Mouse (Mus musculus): ENCODE results near the gene Srd5a1. TPM values are rescaled to one million over a fixed set of nuclear protein-coding genes. Genes with fewer than 3 reads are reported as not detected.

Gene Srd5a1
- polyA plus RNA-seq, 1 experiment, result 7.4 TPM

DNA sequence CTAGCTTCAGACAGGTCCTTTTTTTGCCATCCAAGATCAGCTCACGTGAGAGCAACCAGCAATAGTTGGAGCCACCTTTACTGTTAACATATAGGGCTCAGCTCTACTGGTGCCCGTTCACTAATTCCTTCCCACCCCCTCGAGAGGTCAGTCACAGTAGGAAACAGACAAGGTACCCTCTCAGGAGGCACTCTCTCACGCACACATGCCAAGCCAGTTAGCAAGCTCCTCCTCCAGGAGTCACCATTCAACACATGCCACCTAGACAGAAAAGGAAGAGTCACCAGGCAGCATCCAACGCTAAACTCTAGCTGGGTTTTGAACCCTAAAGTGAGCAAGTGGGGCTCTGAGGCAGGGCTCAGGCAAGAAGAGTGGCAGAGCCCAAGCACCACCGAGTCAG, 79.8 kb downstream of the Srd5a1 start:
- Histone ChIP-seq H3K36me3 (ENCODE audit: control insufficient read depth, insufficient read depth, low read length, poor library complexity, severe bottlenecking) (no peaks in the 10 kb centered on the region; the same call in 1 of the 2 replicates), H3K27me3 (ENCODE audit: control insufficient read depth, insufficient read depth, low read length, poor library complexity, severe bottlenecking) (no peaks in the 10 kb centered on the region), H3K27ac (ENCODE audit: insufficient read depth, low read length) (no peak overlapping the region), H3K4me3 (ENCODE audit: low read depth, low read length) (no peak overlapping the region), H3K9me3 (replicated peaks; ENCODE audit: control insufficient read depth, insufficient read depth, low read length, poor library complexity, severe bottlenecking) (no peaks in the 10 kb centered on the region), H3K9ac (ENCODE audit: low read depth, poor library complexity, severe bottlenecking) (no peak overlapping the region), H3K4me1 (ENCODE audit: control insufficient read depth, insufficient read depth, low read length) (peaks cover 6% of the 10 kb centered on the region)
- TF ChIP-seq EP300 (IDR thresholded peaks at IDR 0.05; ENCODE audit: insufficient read depth, low read depth, low read length) (no peak), POLR2A (IDR thresholded peaks at IDR 0.05; ENCODE audit: insufficient read depth, low read length) (no peak), CTCF (IDR thresholded peaks at IDR 0.05; ENCODE audit: low read depth, low read length) (no peak)

DNA sequence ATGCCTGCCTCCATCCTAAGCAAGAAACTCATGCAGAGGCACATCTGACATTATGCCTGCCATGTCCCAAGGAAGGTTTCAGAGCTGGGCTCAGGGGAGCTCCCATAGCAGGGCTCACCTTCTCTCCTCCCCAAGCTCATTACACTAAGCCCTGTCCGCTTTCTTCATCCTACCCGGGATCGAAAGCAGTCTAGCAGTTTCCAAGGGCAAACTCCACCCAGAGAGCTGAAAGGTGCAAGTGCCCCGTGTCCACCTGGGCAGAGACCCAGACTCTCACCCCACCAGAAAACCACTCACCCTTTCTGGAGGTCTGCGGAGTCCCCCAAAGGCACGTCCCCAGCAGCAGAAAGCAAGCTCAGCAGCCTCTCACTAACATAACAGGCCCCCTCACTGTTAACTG, 80.3 kb downstream of the Srd5a1 start:
- H3K9ac ChIP-seq (ENCODE audit: low read depth, poor library complexity, severe bottlenecking), result no peak overlapping the region
- no peak for TF ChIP-seq EP300 (IDR thresholded peaks at IDR 0.05; ENCODE audit: insufficient read depth, low read depth, low read length)
- TF ChIP-seq CTCF (IDR thresholded peaks at IDR 0.05; ENCODE audit: low read depth, low read length), result no peak
- no peak for TF ChIP-seq POLR2A (IDR thresholded peaks at IDR 0.05; ENCODE audit: insufficient read depth, low read length)
- H3K9me3 ChIP-seq (replicated peaks; ENCODE audit: control insufficient read depth, insufficient read depth, low read length, poor library complexity, severe bottlenecking), result no peaks in the 10 kb centered on the region
- H3K27ac ChIP-seq (ENCODE audit: insufficient read depth, low read length), result no peak overlapping the region
- no peaks in the 10 kb centered on the region for H3K27me3 ChIP-seq (ENCODE audit: control insufficient read depth, insufficient read depth, low read length, poor library complexity, severe bottlenecking)
- H3K4me3 ChIP-seq (ENCODE audit: low read depth, low read length), result no peak overlapping the region
- no peaks in the 10 kb centered on the region; the same call in 1 of the 2 replicates for H3K36me3 ChIP-seq (ENCODE audit: control insufficient read depth, insufficient read depth, low read length, poor library complexity, severe bottlenecking)
- peaks cover 6% of the 10 kb centered on the region for H3K4me1 ChIP-seq (ENCODE audit: control insufficient read depth, insufficient read depth, low read length)

DNA sequence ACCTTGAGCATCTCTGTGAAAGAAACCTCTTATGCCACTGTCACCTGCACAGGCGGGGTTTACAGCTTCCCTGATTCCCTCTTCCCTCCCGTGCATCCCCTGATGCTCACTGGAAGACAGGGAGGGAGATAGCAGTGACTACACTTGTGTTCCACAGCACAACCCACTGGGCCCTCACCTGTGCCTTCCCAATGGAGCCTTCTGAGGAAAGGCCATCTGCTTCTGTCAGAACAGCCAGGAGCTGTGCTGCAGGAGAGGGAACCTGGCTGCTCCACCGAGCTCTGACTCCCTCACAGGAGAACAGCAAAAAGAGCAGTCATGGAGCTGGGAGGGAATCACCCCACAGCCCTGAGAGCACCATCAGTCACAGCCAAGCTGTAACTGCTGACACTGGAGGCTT, 81.1 kb downstream of the Srd5a1 start:
- Histone ChIP-seq H3K9me3 (replicated peaks; ENCODE audit: control insufficient read depth, insufficient read depth, low read length, poor library complexity, severe bottlenecking) (no peaks in the 10 kb centered on the region), H3K4me3 (ENCODE audit: low read depth, low read length) (no peak overlapping the region), H3K36me3 (ENCODE audit: control insufficient read depth, insufficient read depth, low read length, poor library complexity, severe bottlenecking) (no peaks in the 10 kb centered on the region; the same call in 1 of the 2 replicates), H3K27me3 (ENCODE audit: control insufficient read depth, insufficient read depth, low read length, poor library complexity, severe bottlenecking) (no peaks in the 10 kb centered on the region), H3K4me1 (ENCODE audit: control insufficient read depth, insufficient read depth, low read length) (peaks cover 6% of the 10 kb centered on the region), H3K27ac (ENCODE audit: insufficient read depth, low read length) (no peak overlapping the region), H3K9ac (ENCODE audit: low read depth, poor library complexity, severe bottlenecking) (no peak overlapping the region)
- TF ChIP-seq CTCF (IDR thresholded peaks at IDR 0.05; ENCODE audit: low read depth, low read length) (no peak), POLR2A (IDR thresholded peaks at IDR 0.05; ENCODE audit: insufficient read depth, low read length) (no peak), EP300 (IDR thresholded peaks at IDR 0.05; ENCODE audit: insufficient read depth, low read depth, low read length) (no peak)

DNA sequence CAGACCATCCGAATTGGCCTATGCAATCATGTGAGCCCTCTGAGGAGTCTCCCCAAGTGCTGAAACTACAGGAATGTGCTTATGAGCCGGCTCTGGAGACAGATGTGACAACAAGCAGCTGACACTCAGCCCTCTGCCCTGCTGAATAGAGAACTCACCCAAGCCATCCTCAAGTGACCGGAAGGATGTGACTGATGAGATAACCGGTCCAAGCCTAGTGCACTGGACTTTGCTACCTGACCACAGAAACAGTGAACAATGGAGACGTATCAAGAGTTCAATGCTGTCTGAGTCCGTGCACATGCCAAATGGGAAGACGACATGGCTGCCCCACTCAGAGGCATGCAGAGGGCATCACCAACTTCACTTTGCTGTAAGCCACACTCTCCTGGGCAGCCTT, 82.7 kb downstream of the Srd5a1 start:
- Histone ChIP-seq H3K36me3 (ENCODE audit: control insufficient read depth, insufficient read depth, low read length, poor library complexity, severe bottlenecking) (no peaks in the 10 kb centered on the region; the same call in 1 of the 2 replicates), H3K27ac (ENCODE audit: insufficient read depth, low read length) (no peak overlapping the region), H3K9me3 (replicated peaks; ENCODE audit: control insufficient read depth, insufficient read depth, low read length, poor library complexity, severe bottlenecking) (no peaks in the 10 kb centered on the region), H3K4me1 (ENCODE audit: control insufficient read depth, insufficient read depth, low read length) (peaks cover 9% of the 10 kb centered on the region), H3K9ac (ENCODE audit: low read depth, poor library complexity, severe bottlenecking) (no peak overlapping the region), H3K4me3 (ENCODE audit: low read depth, low read length) (no peak overlapping the region), H3K27me3 (ENCODE audit: control insufficient read depth, insufficient read depth, low read length, poor library complexity, severe bottlenecking) (no peaks in the 10 kb centered on the region)
- TF ChIP-seq CTCF (IDR thresholded peaks at IDR 0.05; ENCODE audit: low read depth, low read length) (no peak), POLR2A (IDR thresholded peaks at IDR 0.05; ENCODE audit: insufficient read depth, low read length) (no peak), EP300 (IDR thresholded peaks at IDR 0.05; ENCODE audit: insufficient read depth, low read depth, low read length) (no peak)

- H3K9ac ChIP-seq (ENCODE audit: low read depth, poor library complexity, severe bottlenecking), result no peak overlapping the region
- no peaks in the 10 kb centered on the region for H3K9me3 ChIP-seq (replicated peaks; ENCODE audit: control insufficient read depth, insufficient read depth, low read length, poor library complexity, severe bottlenecking)
- no peaks in the 10 kb centered on the region; the same call in 1 of the 2 replicates for H3K36me3 ChIP-seq (ENCODE audit: control insufficient read depth, insufficient read depth, low read length, poor library complexity, severe bottlenecking)
- H3K4me3 ChIP-seq (ENCODE audit: low read depth, low read length), result no peak overlapping the region
- no peak for TF ChIP-seq EP300 (IDR thresholded peaks at IDR 0.05; ENCODE audit: insufficient read depth, low read depth, low read length)
- TF ChIP-seq POLR2A (IDR thresholded peaks at IDR 0.05; ENCODE audit: insufficient read depth, low read length), result no peak
- no peak for TF ChIP-seq CTCF (IDR thresholded peaks at IDR 0.05; ENCODE audit: low read depth, low read length)
- H3K4me1 ChIP-seq (ENCODE audit: control insufficient read depth, insufficient read depth, low read length), result peaks cover 7% of the 10 kb centered on the region
- H3K27me3 ChIP-seq (ENCODE audit: control insufficient read depth, insufficient read depth, low read length, poor library complexity, severe bottlenecking), result no peaks in the 10 kb centered on the region
- H3K27ac ChIP-seq (ENCODE audit: insufficient read depth, low read length), result no peak overlapping the region
Observed at GRCm38 (mm10) chr13:69525867-69526266, 85.4 kb downstream of the Srd5a1 start.

DNA sequence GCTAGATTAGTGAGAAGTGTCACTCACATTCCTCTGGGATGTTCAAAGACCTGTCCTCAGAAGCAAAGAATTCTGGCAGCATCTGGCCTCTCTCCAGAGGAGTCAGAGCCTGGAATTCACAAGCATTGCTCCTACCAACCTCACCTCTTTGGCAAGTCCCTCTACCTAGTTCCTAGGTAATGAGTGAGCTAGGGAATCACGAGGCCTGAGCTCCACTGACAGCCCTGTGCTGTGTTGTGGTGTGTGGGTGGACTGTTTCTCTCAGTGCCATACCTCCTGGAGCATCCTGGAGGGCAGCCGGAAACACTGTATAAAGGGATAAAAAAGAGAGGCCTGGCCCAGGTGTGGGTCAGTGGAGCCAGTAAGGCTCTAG, 87.1 kb downstream of the Srd5a1 start:
- H3K9ac ChIP-seq (ENCODE audit: low read depth, poor library complexity, severe bottlenecking), result no peak overlapping the region
- no peak for TF ChIP-seq CTCF (IDR thresholded peaks at IDR 0.05; ENCODE audit: low read depth, low read length)
- no peak for TF ChIP-seq POLR2A (IDR thresholded peaks at IDR 0.05; ENCODE audit: insufficient read depth, low read length)
- TF ChIP-seq EP300 (IDR thresholded peaks at IDR 0.05; ENCODE audit: insufficient read depth, low read depth, low read length), result no peak
- no peaks in the 10 kb centered on the region for H3K36me3 ChIP-seq (ENCODE audit: control insufficient read depth, insufficient read depth, low read length, poor library complexity, severe bottlenecking)
- H3K4me3 ChIP-seq (ENCODE audit: low read depth, low read length), result no peak overlapping the region
- no peak overlapping the region for H3K27ac ChIP-seq (ENCODE audit: insufficient read depth, low read length)
- H3K4me1 ChIP-seq (ENCODE audit: control insufficient read depth, insufficient read depth, low read length), result peaks cover 7% of the 10 kb centered on the region
- H3K9me3 ChIP-seq (replicated peaks; ENCODE audit: control insufficient read depth, insufficient read depth, low read length, poor library complexity, severe bottlenecking), result no peaks in the 10 kb centered on the region
- no peaks in the 10 kb centered on the region for H3K27me3 ChIP-seq (ENCODE audit: control insufficient read depth, insufficient read depth, low read length, poor library complexity, severe bottlenecking)

Other genes starting within 250 kb of the Srd5a1 start
- gene Nsun2, start 77.7 kb downstream of the Srd5a1 start, polyA plus RNA-seq (2011; ENCODE audit: insufficient read depth, insufficient read length, low read depth, missing spikeins), result 197 and 208 TPM in 2 replicates
- gene Tent4a, start 76.8 kb downstream of the Srd5a1 start, polyA plus RNA-seq (2011; ENCODE audit: insufficient read depth, insufficient read length, low read depth, missing spikeins), result 34.8 and 35.8 TPM in 2 replicates
- gene Ube2ql1, start 128.4 kb upstream of the Srd5a1 start, polyA plus RNA-seq (2011; ENCODE audit: insufficient read depth, insufficient read length, low read depth, missing spikeins), result 1.0 and 1.5 TPM in 2 replicates
- 38.8 and 45.1 TPM in 2 replicates for gene Med10, start 191.0 kb upstream of the Srd5a1 start, polyA plus RNA-seq (2011; ENCODE audit: insufficient read depth, insufficient read length, low read depth, missing spikeins)

Measured in ES-Bruce4 (cell line).